In genomic region chr14:75641369-75641768, GRCm38 (mm10) we compare ENCODE assay signal across 13 mouse cellular contexts. TPM values are rescaled to one million over a fixed set of nuclear protein-coding genes. Genes with fewer than 3 reads are reported as not detected.
A peak's percentile ranks its signal among the peaks of the same experiment; 100 is the strongest.
DNase-seq lines count a peak whose midpoint lies in the region; ATAC-seq lines count a peak whose summit lies in the region.
"Had no signal": no experiment of that assay in that cellular context is flagged by ENCODE, and none has a peak within 500 bp of the region (broad histone marks: within the 10 kb centered on the region; RNA-seq: fewer than 3 reads in every experiment).

No protein-coding gene starts in this region.

- ATAC-seq in forebrain, embryonic 16.5 days: peak; percentile 67; the same call in 1 of the 2 replicates

- 63% methylated on average over 6 of the region's 6 CpGs for WGBS in forebrain, embryonic 16.5 days

- no peaks in the 10 kb centered on the region for H3K27me3 ChIP-seq in forebrain, embryonic 16.5 days (replicated peaks; ENCODE audit: control insufficient read depth, insufficient read depth, low read length)
- H3K27me3 ChIP-seq: heart, embryonic 15.5 days had no signal

- no peaks in the 10 kb centered on the region for H3K36me3 ChIP-seq in forebrain, embryonic 16.5 days (ENCODE audit: control insufficient read depth, insufficient read depth)
- H3K36me3 ChIP-seq: heart, embryonic 15.5 days had no signal

- H3K9ac ChIP-seq in forebrain, embryonic 16.5 days (replicated peaks; ENCODE audit: low read depth, low read length): no peak overlapping the region
- H3K9ac ChIP-seq: heart, embryonic 15.5 days had no signal

- H3K4me1 ChIP-seq in forebrain, embryonic 16.5 days (replicated peaks; ENCODE audit: control insufficient read depth, insufficient read depth, low read length): peaks cover 5% of the 10 kb centered on the region; the same call in 1 of the 2 replicates
- H3K4me1 ChIP-seq: heart, embryonic 15.5 days had no signal

- DNase-seq in adrenal gland, postnatal 14 days: peak; percentile 26
- no peak for DNase-seq in adrenal gland, postnatal 4 days (ENCODE audit: low spot score in 2 of 2)
- peak; percentile 28 to 40 for DNase-seq in layer of hippocampus, postnatal 10 days (ENCODE audit: low spot score in 2 of 2)
- DNase-seq in layer of hippocampus, adult 11-12 months (ENCODE audit: low spot score): no peak
- DNase-seq in 3T3-L1 (ENCODE audit: low read depth, low spot score) (peak; percentile 9), MN1 (ENCODE audit: low spot score) (no peak)
- no peak for DNase-seq in adrenal gland, adult 18-20 months (ENCODE audit: low spot score in 2 of 2)

- H3K27ac ChIP-seq in forebrain, embryonic 16.5 days (ENCODE audit: low read length): no peak overlapping the region
- H3K27ac ChIP-seq: heart, embryonic 15.5 days had no signal

- H3K4me3 ChIP-seq in forebrain, embryonic 16.5 days (replicated peaks; ENCODE audit: low read length): no peak overlapping the region
- H3K4me3 ChIP-seq: heart, embryonic 15.5 days had no signal

- no peaks in the 10 kb centered on the region for H3K9me3 ChIP-seq in forebrain, embryonic 16.5 days (ENCODE audit: control insufficient read depth, low read length)
- H3K9me3 ChIP-seq: heart, embryonic 15.5 days had no signal

- H3K4me2 ChIP-seq in forebrain, embryonic 16.5 days (ENCODE audit: low read length): no peak overlapping the region
- H3K4me2 ChIP-seq: heart, embryonic 15.5 days had no signal

RNA-seq across cellular contexts. Expression of gene Erich6b, which starts 0.7 kb away (rescaled TPM):
- not detected in 2 replicates for total RNA-seq in adrenal gland, postnatal 14 days (2021)
- not detected for total RNA-seq in adrenal gland, postnatal 4 days (2021)
- not detected for total RNA-seq in layer of hippocampus, postnatal 10 days (2021)
- not detected in 2 replicates for polyA plus RNA-seq in forebrain, embryonic 16.5 days (2015; fragmentation: Nextera tagmentation; extraction: Ambion mirVana)
- total RNA-seq in adrenal gland, adult 18-20 months (2021): not detected
- total RNA-seq: adrenal gland, postnatal 10 days; left cerebral cortex, adult 18-20 months had no signal
- polyA plus RNA-seq: heart, embryonic 15.5 days; neural tube, embryonic 11.5 days; spleen, adult 2 months had no signal

RNA-seq across cellular contexts. Expression of gene Spert, which starts 48.5 kb away (rescaled TPM):
- not detected in 2 replicates for total RNA-seq in adrenal gland, postnatal 14 days (2021)
- total RNA-seq in adrenal gland, postnatal 4 days (2021): not detected
- not detected for total RNA-seq in layer of hippocampus, postnatal 10 days (2021)
- not detected in 2 replicates for polyA plus RNA-seq in forebrain, embryonic 16.5 days (2015; fragmentation: Nextera tagmentation; extraction: Ambion mirVana)
- not detected for total RNA-seq in adrenal gland, adult 18-20 months (2021)
- total RNA-seq: adrenal gland, postnatal 10 days; left cerebral cortex, adult 18-20 months had no signal
- polyA plus RNA-seq: heart, embryonic 15.5 days; neural tube, embryonic 11.5 days had no signal

Comparison
In these comparisons a context has a peak if more than half of its experiments do, and no peak if none do; other contexts are left out.
1. DNase-seq: peak in adrenal gland, postnatal 14 days (single experiment), layer of hippocampus, postnatal 10 days (2 of 2) and 3T3-L1 (single experiment); none in adrenal gland, postnatal 4 days (0 of 2), layer of hippocampus, adult 11-12 months (single experiment), MN1 (single experiment) and adrenal gland, adult 18-20 months (0 of 2).